Mouse (Mus musculus): ENCODE results near the gene Xiap.

Xiap gene

GRCm38 (mm10) chrX:42088136-42088535 is 28.7 kb downstream of the Xiap start:
- DNase-seq: no peak

GRCm38 (mm10) chrX:42107137-42107536 is 47.7 kb downstream of the Xiap start:
- peak; percentile 24 for DNase-seq

GRCm38 (mm10) chrX:42110585-42110984 is 51.1 kb downstream of the Xiap start:
- DNase-seq: no peak

- DNase-seq: no peak
Measured at GRCm38 (mm10) chrX:42119442-42120048, 60.1 kb downstream of the Xiap start.

- DNase-seq: no peak
Measured at GRCm38 (mm10) chrX:42124963-42125697, 65.7 kb downstream of the Xiap start.

GRCm38 (mm10) chrX:42139882-42140281 is 80.4 kb downstream of the Xiap start:
- peak; percentile 46 for DNase-seq

- DNase-seq: no peak
Measured at GRCm38 (mm10) chrX:42142620-42143019, 83.1 kb downstream of the Xiap start.

GRCm38 (mm10) chrX:42143991-42144390 is 84.5 kb downstream of the Xiap start:
- no peak for DNase-seq

GRCm38 (mm10) chrX:42148016-42148451 is 88.6 kb downstream of the Xiap start:
- peak; percentile 68 for DNase-seq

GRCm38 (mm10) chrX:42148788-42149556 is 89.5 kb downstream of the Xiap start, which contains the start of gene Stag2:
Gene Stag2 (plus strand): TSS chrX:42149317.
- DNase-seq: peak; percentile 89

- peak; percentile 29 for DNase-seq
Measured at GRCm38 (mm10) chrX:42149557-42150345, 90.3 kb downstream of the Xiap start.

- peak; percentile 84 for DNase-seq
Measured at GRCm38 (mm10) chrX:42150346-42151023, 91.0 kb downstream of the Xiap start.

- DNase-seq: no peak
Measured at GRCm38 (mm10) chrX:42151024-42151754, 91.7 kb downstream of the Xiap start.

- DNase-seq: peak; percentile 91
Measured at GRCm38 (mm10) chrX:42151903-42152369, 92.5 kb downstream of the Xiap start.

- peak; percentile 28 for DNase-seq
Measured at GRCm38 (mm10) chrX:42153056-42153455, 93.6 kb downstream of the Xiap start.
